Mouse (Mus musculus): ENCODE results near the gene Zfp568.
"Not testable (repeated sequence)": the region's sequence is repeated elsewhere in the genome, so short reads cannot be mapped to it uniquely, and the experiment has no call there.

Gene Zfp568

DNA sequence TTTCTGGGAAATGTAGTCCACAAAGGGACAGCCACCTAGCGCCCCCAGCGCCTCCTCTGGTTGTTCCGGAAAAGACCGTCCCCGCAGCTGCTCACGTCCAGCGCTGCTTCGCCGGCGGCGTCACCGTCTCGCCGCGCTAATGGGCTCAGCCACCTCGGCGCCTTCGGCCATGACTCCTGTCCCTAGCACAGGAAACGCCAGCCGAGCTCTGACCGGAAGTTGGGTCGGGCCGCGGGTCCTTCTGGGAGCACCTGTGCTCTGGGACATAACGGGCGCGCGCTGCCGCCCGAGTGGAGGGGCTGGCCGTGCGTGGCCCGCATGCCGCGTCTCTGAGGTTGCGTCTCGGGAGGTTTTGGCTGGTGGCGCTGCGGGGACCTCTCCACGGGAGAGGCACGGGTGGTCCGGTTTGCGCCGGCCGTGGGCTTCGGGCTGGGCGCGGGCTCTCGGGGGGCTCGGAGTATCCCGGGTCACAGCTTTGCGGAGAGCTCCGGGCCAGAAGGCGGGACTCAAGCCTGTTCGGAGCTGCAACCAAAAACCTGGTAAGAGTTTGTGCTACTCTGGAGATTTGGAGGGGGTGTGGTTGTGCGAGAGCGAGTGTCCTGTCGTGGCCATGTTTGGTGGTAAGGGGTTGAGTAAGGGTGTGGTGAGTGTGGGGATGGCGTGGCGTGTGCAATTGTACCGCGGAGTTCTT lies at the start of gene Zfp568:
Gene Zfp568 (plus strand): TSS at position 266 of the 691 bp plus-strand sequence.
- ATAC-seq (ENCODE audit: low TSS enrichment), result peak; percentile 96

DNA sequence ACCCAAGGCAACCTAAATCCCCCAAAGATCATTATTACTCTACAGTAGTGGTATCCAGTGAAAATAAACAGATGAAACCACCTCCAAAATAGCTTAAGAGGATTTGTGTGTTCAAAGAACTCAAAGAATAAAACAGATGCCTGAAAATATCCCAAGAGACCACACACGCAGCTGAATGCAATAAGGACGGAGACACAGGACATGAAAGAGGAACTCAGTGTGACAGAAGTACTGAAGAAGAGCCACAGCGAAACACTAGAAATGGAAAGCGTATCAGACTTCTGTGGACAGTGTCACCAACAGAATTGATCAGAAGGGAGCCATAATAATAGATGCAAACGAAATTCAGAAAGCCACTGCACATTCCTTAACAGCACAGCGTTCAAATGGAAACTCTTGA lies 44.9 kb upstream of the Zfp568 start:
- no peak for ATAC-seq (ENCODE audit: low TSS enrichment)

DNA sequence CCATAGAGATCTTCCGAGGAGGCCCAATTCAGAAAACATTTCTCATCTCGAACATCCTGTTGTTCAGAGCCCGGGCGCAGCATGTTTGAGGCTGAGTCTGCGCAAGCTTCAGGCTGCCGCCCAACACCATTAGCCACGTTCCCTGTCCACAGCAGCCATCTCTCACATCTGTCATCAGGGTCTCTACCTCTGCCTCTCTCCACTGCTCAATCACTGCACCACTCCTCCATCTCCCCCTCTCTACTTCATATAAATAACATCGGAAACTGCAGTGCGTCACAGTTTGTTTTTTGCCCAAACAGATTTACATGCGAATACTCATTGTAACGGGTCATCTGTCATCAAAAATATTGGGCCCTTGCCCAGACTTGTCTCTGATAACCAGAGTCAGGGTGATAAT lies 42.7 kb upstream of the Zfp568 start:
- no peak for ATAC-seq (ENCODE audit: low TSS enrichment)

DNA sequence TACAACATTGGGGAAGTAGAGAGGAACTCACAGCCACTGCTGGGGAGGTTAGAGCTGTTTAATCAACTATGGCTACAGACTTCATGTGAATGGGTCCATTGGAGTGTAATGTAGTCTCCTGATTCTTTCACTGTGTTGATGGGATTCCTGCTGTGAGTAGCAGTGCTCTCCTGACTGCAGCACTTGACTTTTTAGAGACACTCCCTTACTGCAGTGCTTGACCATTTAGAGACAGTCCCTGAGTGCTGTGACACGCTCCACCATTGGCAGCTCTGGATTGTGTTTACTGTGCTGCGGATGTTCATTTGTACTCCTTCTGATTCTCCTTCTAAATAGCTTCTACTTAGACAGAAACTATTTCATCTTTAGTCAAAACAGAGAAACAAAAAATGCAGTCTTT lies 41.0 kb upstream of the Zfp568 start:
- ATAC-seq (ENCODE audit: low TSS enrichment), result no peak

DNA sequence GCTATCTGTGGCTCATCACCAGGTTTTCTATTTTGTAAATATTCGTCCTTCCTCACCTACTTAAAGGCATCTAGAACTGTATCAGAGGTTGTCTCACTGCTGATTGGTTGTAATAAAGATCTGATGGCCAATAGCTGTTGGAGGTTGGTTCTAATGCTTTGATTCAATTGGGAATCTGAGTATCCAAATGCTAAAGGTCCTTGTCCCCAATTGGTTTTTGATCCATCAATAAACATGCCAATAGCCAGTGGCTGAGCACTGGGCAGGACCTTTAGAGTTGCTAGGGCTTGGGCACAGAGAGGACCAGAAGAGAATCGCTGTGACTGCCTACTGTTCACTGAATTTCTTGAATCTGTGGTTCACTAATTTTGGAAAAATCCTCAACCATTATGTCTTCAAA lies 40.0 kb upstream of the Zfp568 start:
- ATAC-seq (ENCODE audit: low TSS enrichment), result no peak

DNA sequence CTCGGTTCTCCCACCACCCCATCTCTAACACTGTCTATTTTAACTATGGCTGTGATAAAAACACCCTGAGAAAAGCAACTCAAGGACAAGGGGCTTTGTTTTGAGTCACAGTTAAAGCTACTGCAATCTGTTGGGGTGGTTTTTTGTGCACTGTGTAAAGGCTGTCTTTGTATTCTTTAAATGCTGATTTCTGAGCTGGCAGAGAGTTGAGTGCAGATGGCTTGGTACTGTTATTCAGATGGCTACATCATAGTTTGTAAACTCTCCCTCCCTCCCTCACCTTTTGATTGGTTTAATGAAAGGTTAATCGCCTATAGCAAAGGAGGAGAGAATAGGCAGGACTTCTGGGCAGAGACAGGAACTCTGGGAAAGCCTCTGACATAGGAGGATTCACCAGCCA lies 39.6 kb upstream of the Zfp568 start:
- no peak for ATAC-seq (ENCODE audit: low TSS enrichment)

DNA sequence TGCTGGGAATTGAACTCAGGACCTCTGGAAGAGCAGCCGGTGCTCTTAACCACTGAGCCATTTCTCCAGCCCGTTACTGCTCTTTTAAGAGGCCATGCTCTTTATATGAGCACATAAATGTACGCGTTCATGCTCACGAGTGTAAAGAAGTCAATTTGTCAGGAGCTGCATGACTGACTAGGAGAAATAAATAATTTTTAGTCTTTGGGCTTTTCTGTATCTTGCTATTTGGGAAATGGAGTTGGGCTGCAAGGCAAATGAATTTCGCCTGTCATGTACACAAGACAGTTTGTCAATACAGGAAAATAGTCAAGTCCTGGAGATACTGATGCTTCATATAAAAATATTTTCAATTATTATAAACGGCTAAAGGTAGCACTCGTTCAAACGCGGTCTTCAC lies 30.7 kb upstream of the Zfp568 start:
- ATAC-seq (ENCODE audit: low TSS enrichment), result no peak

DNA sequence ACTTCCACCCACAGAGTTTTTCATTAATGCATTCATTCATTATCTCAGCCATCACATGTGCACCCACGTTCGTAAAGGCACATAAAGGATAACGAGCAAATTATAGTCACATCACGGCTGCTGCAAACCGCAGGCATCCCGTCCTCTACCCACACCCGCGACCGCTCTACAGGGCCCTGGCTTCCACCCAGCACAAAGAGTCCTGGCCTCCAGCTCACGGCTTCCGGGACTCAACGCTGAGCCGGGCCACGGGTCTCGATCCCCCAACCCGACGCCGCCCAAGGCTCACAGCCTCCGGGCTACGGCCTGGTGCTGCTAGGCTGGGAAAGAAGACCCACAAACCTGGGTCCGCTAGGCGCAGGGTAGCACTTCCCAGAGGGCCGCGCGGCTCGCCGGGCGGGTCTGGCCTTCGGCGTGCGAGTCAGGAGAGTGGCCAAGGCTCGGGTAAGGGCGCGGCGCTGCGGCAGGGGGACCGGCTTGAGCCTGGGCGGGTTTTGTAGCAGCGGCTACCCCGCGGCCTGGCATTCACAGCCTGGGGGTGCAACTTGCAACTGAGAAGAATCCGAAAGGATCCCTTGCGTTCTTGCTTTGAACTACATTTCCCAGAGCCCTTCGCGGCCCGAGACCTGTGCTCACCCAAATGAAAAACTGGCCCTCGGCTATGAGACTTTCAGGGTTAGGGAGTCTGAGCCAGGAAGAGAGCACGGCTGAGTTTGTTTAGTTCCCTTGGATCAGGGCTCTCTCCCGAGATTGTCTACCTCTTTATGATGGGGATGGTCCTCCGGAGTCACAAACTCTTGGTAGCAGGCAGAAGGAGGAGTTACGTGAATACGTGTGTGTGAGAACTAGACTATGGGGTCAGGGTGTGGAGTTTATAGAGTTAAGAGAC lies 30.0 kb upstream of the Zfp568 start, which contains the start of gene Zfp74:
Gene Zfp74 (minus strand): TSS at position 577 of the 889 bp plus-strand sequence.
- peak; percentile 86 for ATAC-seq (ENCODE audit: low TSS enrichment)

DNA sequence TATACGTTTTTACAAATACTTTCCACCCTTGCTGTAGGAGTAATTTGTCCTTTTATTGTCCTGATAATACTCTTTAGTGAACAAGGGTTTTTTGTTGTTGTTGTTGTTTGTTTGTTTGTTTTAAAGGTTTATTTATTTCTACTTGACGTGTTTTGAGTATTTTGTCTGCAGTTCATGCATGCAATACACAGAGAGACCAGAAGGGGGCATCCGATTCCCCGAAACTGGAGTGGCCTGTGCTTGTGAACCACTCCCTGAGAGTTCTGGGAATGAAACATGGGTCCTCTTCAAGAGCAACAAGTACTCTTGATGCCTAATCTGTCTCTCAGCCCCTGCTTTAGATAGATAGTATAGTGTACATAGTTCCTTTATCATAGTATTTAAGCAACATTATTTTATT lies 29.0 kb upstream of the Zfp568 start:
- ATAC-seq (ENCODE audit: low TSS enrichment), result no peak

DNA sequence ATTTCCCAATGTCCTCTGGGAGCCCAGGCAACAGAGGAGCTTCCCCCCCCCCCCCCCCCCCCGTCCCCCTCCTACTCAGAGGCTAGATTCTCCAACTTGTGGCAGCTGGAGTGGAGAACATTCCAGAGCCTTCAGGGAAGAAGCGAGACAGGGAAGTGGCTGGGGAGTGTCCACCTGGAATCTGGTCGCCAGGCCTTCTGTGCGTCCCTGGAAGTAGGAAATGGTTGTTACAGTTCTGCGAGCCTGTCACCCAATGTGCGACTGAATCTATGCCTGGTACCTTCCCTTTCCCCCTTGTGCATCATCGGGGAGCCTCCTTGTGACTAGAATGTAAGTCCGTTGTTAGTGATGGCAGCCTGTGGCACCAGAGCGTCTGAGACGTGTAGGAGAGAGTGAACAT lies 27.5 kb upstream of the Zfp568 start:
- ATAC-seq (ENCODE audit: low TSS enrichment), result 0 out of 2 replicates have a peak, but pooled peaks have one; percentile 22

DNA sequence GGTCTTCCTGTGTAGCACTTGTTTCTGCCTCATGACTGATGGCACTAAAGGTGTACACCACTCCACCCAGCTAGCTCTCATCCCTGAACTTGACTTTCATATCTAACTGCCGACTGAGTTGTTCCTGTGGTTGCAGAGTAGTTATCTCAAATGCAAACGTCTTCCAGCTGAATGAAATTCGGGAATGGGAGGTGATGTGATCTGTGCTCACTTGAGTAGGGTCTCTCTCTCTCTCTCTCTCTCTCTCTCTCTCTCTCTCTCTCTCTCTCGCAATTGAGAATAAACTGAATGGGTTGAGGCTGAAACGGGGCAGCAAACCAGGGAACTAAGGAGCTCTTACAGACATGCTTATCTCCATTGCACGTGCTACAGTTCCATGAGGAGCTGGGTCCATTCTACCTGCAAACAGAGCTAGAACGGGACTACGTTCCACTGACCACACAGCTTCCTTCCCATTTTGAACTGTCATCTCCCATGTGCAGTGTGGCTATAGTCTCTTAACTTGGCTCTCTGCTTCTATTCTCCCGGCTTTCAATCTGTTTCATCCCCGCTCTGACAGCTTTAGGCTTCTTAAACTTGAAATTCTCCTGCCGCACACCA lies 25.5 kb upstream of the Zfp568 start:
- no peak for ATAC-seq (ENCODE audit: low TSS enrichment)

DNA sequence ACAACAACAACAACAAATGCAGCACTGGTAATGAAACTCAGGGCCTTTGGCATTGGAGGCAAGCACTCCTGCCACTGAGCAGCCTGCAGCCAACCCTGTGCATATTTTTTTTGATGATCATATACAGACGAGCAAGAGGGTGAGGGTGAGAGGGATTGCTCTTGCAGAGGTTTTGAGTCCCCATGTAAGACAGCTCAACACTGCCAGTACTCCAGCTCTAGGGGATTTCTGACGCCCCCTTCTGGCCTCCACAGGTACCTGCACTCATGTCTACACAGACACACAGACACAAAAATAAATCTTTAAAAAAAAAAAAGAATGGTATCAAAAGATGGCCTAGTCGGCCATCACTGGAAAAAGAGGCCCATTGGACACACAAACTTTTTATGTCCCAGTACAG lies 24.8 kb upstream of the Zfp568 start:
- no peak for ATAC-seq (ENCODE audit: low TSS enrichment)

DNA sequence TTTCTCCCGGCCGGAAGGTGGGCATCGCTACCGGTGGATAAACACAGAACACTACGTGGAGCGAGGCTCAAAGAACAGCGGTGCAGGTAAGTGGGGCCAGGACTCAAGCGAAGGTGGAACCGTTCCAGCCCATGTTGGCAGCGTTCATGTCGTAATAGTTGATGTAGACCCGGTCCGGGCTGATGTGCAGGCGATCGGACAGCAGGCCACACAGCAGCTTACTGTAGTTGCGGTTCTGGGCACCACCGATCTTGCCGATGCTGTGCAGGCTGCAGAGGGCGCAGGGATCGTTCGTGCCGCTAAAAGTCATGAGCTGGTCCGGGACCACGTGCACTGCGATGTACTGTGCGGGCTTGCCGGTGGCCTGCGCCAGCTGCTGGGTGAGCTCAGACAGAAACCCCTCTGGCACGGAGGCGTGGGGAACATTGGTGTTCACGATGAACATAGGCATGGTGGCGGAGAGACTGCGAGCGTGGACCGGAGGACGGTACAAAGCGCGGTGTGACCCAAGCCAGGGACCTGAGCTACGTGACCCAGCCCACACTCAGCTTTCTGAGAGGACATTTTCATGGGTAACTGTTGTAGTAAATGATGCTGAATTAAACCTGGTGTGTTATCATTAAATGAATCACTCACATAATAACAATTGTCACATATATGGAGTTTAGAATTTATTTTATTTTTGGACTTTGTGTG lies 18.5 kb upstream of the Zfp568 start:
- ATAC-seq (ENCODE audit: low TSS enrichment), result not testable (repeated sequence)

DNA sequence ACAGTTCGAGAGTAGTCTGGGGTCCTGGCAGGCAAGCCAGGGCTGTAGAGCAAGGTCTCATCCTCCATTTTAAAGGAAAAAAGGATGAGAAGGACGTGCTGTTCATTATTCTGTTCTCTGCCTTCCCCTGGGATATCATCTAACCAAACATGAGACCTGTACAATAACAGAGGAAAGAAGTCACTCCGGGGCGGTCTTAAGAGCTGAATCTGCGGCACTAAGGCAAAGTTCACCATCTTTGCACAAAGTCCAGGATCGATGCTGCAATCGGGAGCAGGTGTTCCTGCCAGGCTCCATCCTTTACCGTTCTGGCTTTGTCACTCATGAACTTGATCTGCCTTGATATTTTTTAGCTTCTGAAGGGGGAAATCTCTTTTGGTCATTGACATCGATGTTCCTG lies 13.1 kb upstream of the Zfp568 start:
- no peak for ATAC-seq (ENCODE audit: low TSS enrichment)

DNA sequence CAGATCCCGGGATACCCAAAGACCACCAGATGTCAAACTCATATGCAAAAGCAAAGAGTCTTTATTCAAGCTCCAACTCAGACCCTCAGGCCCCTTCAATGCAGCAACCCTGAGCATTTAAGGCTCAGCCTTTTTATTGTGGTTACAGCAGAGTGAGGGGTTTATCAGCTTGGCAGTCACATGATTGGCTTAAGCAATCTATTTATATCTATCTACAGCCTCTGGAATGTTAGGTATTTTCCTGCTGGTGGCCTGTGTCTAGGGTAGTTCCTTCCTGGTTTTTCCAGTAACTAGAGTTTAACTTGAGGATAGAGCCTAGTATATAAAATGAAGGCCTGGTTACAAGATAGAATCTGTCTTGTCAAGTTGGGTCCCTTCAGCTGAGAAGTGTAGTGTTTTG lies 3.0 kb upstream of the Zfp568 start:
- no peak for ATAC-seq (ENCODE audit: low TSS enrichment)

DNA sequence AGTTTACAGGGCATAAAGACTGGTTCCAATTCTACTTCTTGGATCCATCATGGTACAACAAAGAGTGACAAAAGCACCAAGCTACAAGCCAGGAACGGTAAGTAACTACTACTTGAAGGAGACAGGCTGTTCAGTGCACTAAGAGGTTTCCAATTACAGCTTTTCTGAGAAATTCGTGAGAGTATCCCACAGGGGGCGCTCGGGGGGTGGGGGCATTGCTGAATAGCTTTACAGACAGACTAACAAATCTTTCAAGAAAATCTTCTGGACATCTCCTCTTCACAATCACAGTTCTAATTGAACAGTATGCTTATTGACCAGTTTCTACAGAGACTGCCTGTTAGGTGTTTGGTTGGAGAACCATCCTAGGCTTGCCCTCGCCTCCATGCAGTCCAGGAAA lies 2.3 kb upstream of the Zfp568 start:
- no peak for ATAC-seq (ENCODE audit: low TSS enrichment)

DNA sequence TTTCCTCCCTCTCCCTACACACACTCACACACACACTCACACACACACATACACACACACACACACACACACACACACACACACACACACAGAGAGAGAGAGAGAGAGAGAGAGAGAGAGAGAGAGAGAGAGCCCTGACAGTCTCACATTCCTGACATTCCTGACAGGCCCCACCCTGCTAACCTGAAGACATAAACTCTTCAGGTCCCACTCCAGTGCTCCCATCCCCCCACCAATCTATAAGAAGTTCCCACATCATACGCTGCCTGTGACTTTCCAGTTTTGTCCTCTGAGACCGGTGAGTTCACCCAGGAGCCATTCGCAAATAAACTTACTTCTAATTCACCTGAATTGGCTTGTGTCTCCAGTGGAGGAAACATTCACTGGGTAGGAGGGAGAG lies 1.9 kb upstream of the Zfp568 start:
- no peak for ATAC-seq (ENCODE audit: low TSS enrichment)

DNA sequence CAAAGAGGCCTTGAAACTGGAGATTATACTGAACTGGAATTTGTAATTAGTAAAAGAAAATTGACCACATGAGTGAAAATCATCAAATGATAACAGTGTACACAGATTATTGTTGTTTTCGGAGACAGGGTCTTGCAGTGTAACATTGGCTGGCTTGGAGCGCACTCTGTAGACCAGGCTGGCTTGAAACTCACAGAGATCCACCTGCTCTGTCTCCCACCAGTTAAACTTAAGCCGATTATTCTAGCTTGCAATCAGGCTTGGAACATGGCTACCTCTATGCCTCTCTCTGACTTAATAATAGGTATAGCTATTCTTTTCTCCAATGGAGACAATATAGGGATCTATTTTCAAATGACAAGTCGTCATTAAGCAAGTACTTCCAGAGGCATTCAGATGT lies 1.4 kb upstream of the Zfp568 start:
- ATAC-seq (ENCODE audit: low TSS enrichment), result no peak

DNA sequence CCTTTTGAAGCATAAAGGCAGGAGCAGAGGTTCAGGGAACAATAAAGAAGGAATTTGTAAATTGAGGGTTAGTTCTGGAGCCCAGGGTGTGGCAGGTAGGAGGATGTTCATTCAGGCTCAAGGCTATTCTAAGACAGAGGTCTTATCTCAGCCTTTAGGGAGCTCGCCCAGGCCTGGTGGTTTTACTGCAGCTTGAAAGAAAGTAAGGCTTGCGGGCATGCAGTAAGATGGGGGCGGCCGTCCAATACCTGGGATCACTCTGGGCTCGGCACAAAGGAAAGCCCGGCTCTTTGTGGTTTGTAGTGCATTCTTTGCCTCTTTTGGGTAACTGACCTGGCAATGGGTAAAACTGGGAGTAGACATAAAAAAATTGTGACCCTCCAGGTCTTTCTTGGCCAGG lies 824 bp upstream of the Zfp568 start:
- no peak for ATAC-seq (ENCODE audit: low TSS enrichment)

DNA sequence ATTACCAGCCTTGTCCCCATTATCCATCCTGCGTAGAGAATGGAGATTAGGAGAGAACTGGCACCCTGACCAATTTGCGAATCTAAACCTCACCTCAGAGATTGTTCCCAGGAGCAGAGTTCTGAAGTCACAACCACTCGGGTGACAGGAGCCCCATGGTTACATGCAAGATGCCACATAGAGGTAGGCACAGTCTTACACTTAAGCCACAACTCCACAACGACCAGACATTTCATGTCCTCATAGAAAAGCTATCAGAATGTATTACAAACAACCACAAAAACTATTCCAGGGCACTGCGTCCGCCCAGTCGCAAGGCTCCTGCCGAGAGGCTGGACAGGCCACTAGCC lies 440 bp upstream of the Zfp568 start:
- peak; percentile 14; the same call in 1 of the 2 replicates for ATAC-seq (ENCODE audit: low TSS enrichment)

DNA sequence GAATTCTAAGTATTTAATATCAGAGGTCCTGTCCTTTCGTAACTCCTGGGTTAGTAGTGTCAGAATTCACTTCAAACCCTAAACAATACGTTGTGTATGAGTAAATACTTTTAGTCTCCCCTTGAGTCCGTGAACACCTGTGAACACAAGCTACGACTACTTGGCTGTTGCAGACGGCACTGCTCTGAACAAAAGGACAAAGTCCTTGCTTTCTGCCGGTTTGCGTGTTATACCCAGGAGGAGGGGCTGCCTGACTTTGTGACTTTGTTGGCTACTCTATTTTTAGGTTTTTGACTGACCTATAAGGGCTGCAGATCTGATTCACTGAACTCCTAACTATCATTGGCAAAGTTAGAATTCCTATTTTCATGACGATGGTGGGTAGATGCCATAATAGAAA lies 2.3 kb downstream of the Zfp568 start:
- no peak for ATAC-seq (ENCODE audit: low TSS enrichment)

DNA sequence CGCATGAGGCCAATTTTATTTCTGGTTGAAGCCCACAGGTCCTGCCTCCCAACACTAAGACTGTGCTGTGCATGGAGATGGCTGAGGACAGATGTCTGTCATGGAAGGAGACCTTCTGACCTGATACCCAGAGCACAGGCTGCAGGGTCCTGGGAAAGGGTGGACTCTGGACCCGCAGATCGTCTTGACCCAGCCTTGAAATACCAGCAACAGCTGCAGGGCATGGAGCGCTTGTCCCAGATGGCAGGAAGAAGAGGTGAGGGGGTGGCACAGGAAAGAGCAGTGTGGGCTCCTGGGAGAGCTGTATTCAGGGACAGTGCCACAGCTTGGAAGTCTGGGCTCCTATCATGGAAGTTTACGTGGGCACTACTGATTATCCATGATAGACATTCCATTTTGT lies 3.8 kb downstream of the Zfp568 start:
- no peak for ATAC-seq (ENCODE audit: low TSS enrichment)
